In the genomic region with DNA sequence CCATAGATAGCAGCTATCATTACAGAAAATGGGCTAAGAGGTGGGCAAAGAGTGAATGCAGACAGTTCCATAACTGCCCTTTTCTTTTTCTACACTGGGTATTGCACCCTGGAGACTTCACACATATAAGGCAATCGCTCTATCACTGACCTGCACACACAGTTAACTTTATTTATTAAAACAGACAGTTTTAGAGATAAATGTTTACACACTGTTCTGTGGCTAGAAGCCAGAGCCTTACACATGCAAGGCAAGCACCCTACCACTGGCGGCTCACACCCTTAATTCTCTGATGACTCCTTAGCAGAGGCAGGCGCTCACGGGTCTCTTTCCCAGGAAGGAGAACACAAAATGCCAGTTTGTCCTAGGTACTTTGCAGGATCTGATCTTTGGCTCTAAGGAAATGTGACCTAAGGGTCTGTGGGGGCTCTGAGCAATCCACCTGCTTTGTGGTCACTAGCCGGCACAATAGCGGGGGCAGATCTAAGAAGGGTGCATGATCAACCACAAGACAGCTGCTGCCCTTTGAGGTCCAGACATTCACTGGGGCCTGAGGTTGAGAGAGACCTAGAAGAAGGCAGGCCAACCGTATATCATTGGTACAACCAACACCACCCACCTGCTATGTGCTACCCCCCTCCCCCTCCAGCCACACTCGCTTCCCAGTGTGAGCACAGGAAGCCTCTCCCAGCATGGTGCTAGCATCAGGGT, we compare ENCODE assay signal across 19 mouse cellular contexts. TPM values are rescaled to one million over a fixed set of nuclear protein-coding genes. Genes with fewer than 3 reads are reported as not detected.
DNase-seq lines count a peak whose midpoint lies in the region; ATAC-seq and TF ChIP-seq lines count a peak whose summit lies in the region.
"Had no signal": no experiment of that assay in that cellular context is flagged by ENCODE, and none has a peak within 500 bp of the region (broad histone marks: within the 10 kb centered on the region; RNA-seq: fewer than 3 reads in every experiment).

No protein-coding gene starts in this region.

- H3K4me3 ChIP-seq in hindbrain, embryonic 12.5 days, result no peak overlapping the region
- H3K4me3 ChIP-seq in hindbrain, embryonic 10.5 days, result no peak overlapping the region
- H3K4me3 ChIP-seq in MEL (ENCODE audit: control insufficient read depth in 1 of 2, insufficient read depth in 1 of 2, low read depth in 2 of 2, low read length in 2 of 2), result no peak overlapping the region
- no peak overlapping the region for H3K4me3 ChIP-seq in forebrain, embryonic 13.5 days
- no peak overlapping the region for H3K4me3 ChIP-seq in liver, postnatal 0 days (ENCODE audit: low read depth, low read length)
- no peak overlapping the region for H3K4me3 ChIP-seq in kidney, embryonic 15.5 days (replicated peaks)
- H3K4me3 ChIP-seq: erythroblast, embryonic 14.5 days had no signal

- H3K36me3 ChIP-seq in hindbrain, embryonic 12.5 days, result no peaks in the 10 kb centered on the region
- H3K36me3 ChIP-seq in hindbrain, embryonic 10.5 days, result 0 out of 2 replicates have a peak, but pooled peaks cover 7% of the 10 kb centered on the region
- H3K36me3 ChIP-seq in MEL (ENCODE audit: control insufficient read depth in 1 of 2, insufficient read depth in 2 of 2, low read length in 2 of 2), result no peaks in the 10 kb centered on the region
- peaks cover 12% of the 10 kb centered on the region for H3K36me3 ChIP-seq in forebrain, embryonic 13.5 days (ENCODE audit: poor library complexity, severe bottlenecking)
- peaks cover 6% of the 10 kb centered on the region for H3K36me3 ChIP-seq in liver, postnatal 0 days (replicated peaks; ENCODE audit: insufficient read depth, low read length)
- no peaks in the 10 kb centered on the region for H3K36me3 ChIP-seq in kidney, embryonic 15.5 days

- no peaks in the 10 kb centered on the region for H3K27me3 ChIP-seq in hindbrain, embryonic 12.5 days
- 0 out of 2 replicates have a peak, but pooled peaks cover 4% of the 10 kb centered on the region for H3K27me3 ChIP-seq in hindbrain, embryonic 10.5 days (ENCODE audit: insufficient read depth, poor library complexity, severe bottlenecking)
- no peaks in the 10 kb centered on the region for H3K27me3 ChIP-seq in MEL (ENCODE audit: control insufficient read depth in 1 of 2, insufficient read depth in 2 of 2, low read length in 2 of 2)
- H3K27me3 ChIP-seq in forebrain, embryonic 13.5 days, result no peaks in the 10 kb centered on the region
- no peaks in the 10 kb centered on the region for H3K27me3 ChIP-seq in liver, postnatal 0 days (ENCODE audit: insufficient read depth, low read length)
- H3K27me3 ChIP-seq in kidney, embryonic 15.5 days, result no peaks in the 10 kb centered on the region

- TF ChIP-seq RAD21 in MEL (IDR thresholded peaks at IDR 0.05; ENCODE audit: low read depth, low read length), result no peak

- 0 out of 2 replicates have a peak overlapping the region, but pooled peaks have one; percentile 31 for H3K27ac ChIP-seq in hindbrain, embryonic 12.5 days
- no peak overlapping the region for H3K27ac ChIP-seq in hindbrain, embryonic 10.5 days
- no peak overlapping the region for H3K27ac ChIP-seq in MEL (ENCODE audit: control insufficient read depth, low read depth, low read length)
- peak overlapping the region; percentile 96; the same call in 1 of the 2 replicates for H3K27ac ChIP-seq in forebrain, embryonic 13.5 days
- H3K27ac ChIP-seq in liver, postnatal 0 days (ENCODE audit: low read depth), result peak overlapping the region; percentile 35; the same call in 1 of the 2 replicates
- H3K27ac ChIP-seq in kidney, embryonic 15.5 days, result no peak overlapping the region

- ATAC-seq in hindbrain, embryonic 12.5 days (ENCODE audit: low FRiP score), result no peak
- ATAC-seq in forebrain, embryonic 13.5 days, result no peak
- peak; percentile 56 for ATAC-seq in liver, postnatal 0 days
- no peak for ATAC-seq in kidney, embryonic 15.5 days (replicated peaks; ENCODE audit: low FRiP score)

- H3K9ac ChIP-seq in hindbrain, embryonic 12.5 days, result no peak overlapping the region
- no peak overlapping the region for H3K9ac ChIP-seq in MEL (ENCODE audit: control insufficient read depth, low read depth, low read length, poor library complexity, severe bottlenecking)
- no peak overlapping the region for H3K9ac ChIP-seq in forebrain, embryonic 13.5 days
- no peak overlapping the region; the same call in 1 of the 2 replicates for H3K9ac ChIP-seq in liver, postnatal 0 days (replicated peaks)
- H3K9ac ChIP-seq in kidney, embryonic 15.5 days, result no peak overlapping the region
- H3K9ac ChIP-seq: lung, embryonic 14.5 days had no signal

- DNase-seq in hindbrain, embryonic 10.5 days (ENCODE audit: low spot score), result no peak
- peak; percentile 12 for DNase-seq in MEL (ENCODE audit: low read depth, low spot score)
- DNase-seq in liver, postnatal 0 days, result no peak
- DNase-seq in frontal cortex, postnatal 25 days (ENCODE audit: low spot score in 2 of 2), result no peak
- DNase-seq in cerebellum, adult 11 months, result no peak
- DNase-seq: cerebellum, adult 9-10 months; gastrocnemius, postnatal 10 days; heart, postnatal 10 days; kidney, adult 18-20 months; kidney, postnatal 25 days; layer of hippocampus, postnatal 36 days; left cerebral cortex, postnatal 4 days; lung, embryonic 14.5 days; thymus, adult 2 months had no signal

- H3K4me1 ChIP-seq in hindbrain, embryonic 12.5 days, result peaks cover 35% of the 10 kb centered on the region
- peaks cover 57% of the 10 kb centered on the region for H3K4me1 ChIP-seq in hindbrain, embryonic 10.5 days (replicated peaks)
- H3K4me1 ChIP-seq in MEL (ENCODE audit: control insufficient read depth in 1 of 2, insufficient read depth in 2 of 2, low read length in 2 of 2), result no peaks in the 10 kb centered on the region
- H3K4me1 ChIP-seq in forebrain, embryonic 13.5 days, result peaks cover 83% of the 10 kb centered on the region
- H3K4me1 ChIP-seq in liver, postnatal 0 days (ENCODE audit: insufficient read depth), result peaks cover 27% of the 10 kb centered on the region
- H3K4me1 ChIP-seq in kidney, embryonic 15.5 days, result peaks cover 9% of the 10 kb centered on the region

- TF ChIP-seq POLR2A in MEL (IDR thresholded peaks at IDR 0.05; ENCODE audit: control insufficient read depth in 1 of 2, insufficient read depth in 1 of 2, low read depth in 1 of 2, low read length in 2 of 2, poor library complexity in 1 of 2), result no peak

- H3K4me2 ChIP-seq in hindbrain, embryonic 12.5 days (replicated peaks), result no peak overlapping the region
- H3K4me2 ChIP-seq in forebrain, embryonic 13.5 days, result no peak overlapping the region
- H3K4me2 ChIP-seq in liver, postnatal 0 days (ENCODE audit: low read depth, low read length), result peak overlapping the region; percentile 9; the same call in 1 of the 2 replicates
- no peak overlapping the region for H3K4me2 ChIP-seq in kidney, embryonic 15.5 days
- H3K4me2 ChIP-seq: lung, embryonic 14.5 days had no signal

- no peak for TF ChIP-seq CTCF in MEL (IDR thresholded peaks at IDR 0.05 in 2 of 3, conservative IDR thresholded peaks at IDR 0.05 in 1 of 3; ENCODE audit: control insufficient read depth in 1 of 3, insufficient read depth in 1 of 3, low read depth in 2 of 3, low read length in 3 of 3, poor library complexity in 1 of 3, severe bottlenecking in 1 of 3)
- no peak for TF ChIP-seq CTCF in liver, postnatal 0 days (IDR thresholded peaks at IDR 0.05; ENCODE audit: low read depth)

- no peaks in the 10 kb centered on the region for H3K9me3 ChIP-seq in hindbrain, embryonic 12.5 days (replicated peaks)
- no peaks in the 10 kb centered on the region for H3K9me3 ChIP-seq in hindbrain, embryonic 10.5 days
- H3K9me3 ChIP-seq in MEL (replicated peaks; ENCODE audit: insufficient read depth, low read length), result no peaks in the 10 kb centered on the region
- H3K9me3 ChIP-seq in forebrain, embryonic 13.5 days (replicated peaks), result no peaks in the 10 kb centered on the region
- H3K9me3 ChIP-seq in liver, postnatal 0 days (ENCODE audit: low read length), result no peaks in the 10 kb centered on the region
- H3K9me3 ChIP-seq in kidney, embryonic 15.5 days (replicated peaks), result no peaks in the 10 kb centered on the region

- TF ChIP-seq EP300 in MEL (IDR thresholded peaks at IDR 0.05; ENCODE audit: low read depth in 1 of 2, low read length in 2 of 2), result no peak
- peak; percentile 79 for TF ChIP-seq EP300 in liver, postnatal 0 days (IDR thresholded peaks at IDR 0.05; ENCODE audit: low read depth)

- WGBS in hindbrain, embryonic 12.5 days, result 88% methylated on average over 8 of the region's 8 CpGs
- 88% methylated on average over 8 of the region's 8 CpGs for WGBS in hindbrain, embryonic 10.5 days
- WGBS in forebrain, embryonic 13.5 days, result 91% methylated on average over 8 of the region's 8 CpGs
- 52% methylated on average over 8 of the region's 8 CpGs for WGBS in liver, postnatal 0 days (ENCODE audit: insufficient replicate concordance)
- 82% methylated on average over 8 of the region's 8 CpGs for WGBS in kidney, embryonic 15.5 days

- H3K79me2 ChIP-seq in MEL (ENCODE audit: control insufficient read depth, insufficient read depth, low read length, poor library complexity), result no peaks in the 10 kb centered on the region

RNA-seq across cellular contexts. Expression of gene Acss1, which starts 21.7 kb away (rescaled TPM):
- polyA plus RNA-seq in hindbrain, embryonic 12.5 days (2016; fragmentation: Nextera tagmentation; extraction: Ambion mirVana), result 28.4 and 32.6 TPM in 2 replicates
- polyA plus RNA-seq in hindbrain, embryonic 10.5 days (2016; fragmentation: Nextera tagmentation; extraction: Ambion mirVana), result 16.2 and 34.1 TPM in 2 replicates
- total RNA-seq in MEL (2012; rRNA removed), result 10.2 and 12.5 TPM in 2 replicates
- 10 to 100 TPM in 1 of 2 experiments, not detected in 1; 22.6 TPM for polyA plus RNA-seq in MEL (2012; ENCODE audit: insufficient read depth in 1 of 2, insufficient read length in 2 of 2, low read depth in 1 of 2, low replicate concordance in 2 of 2, missing spikeins in 1 of 2)
- polyA plus RNA-seq in forebrain, embryonic 13.5 days (2015; fragmentation: Nextera tagmentation; extraction: Ambion mirVana), result 32.9 and 34.1 TPM in 2 replicates
- polyA plus RNA-seq in liver, postnatal 0 days (2015; fragmentation: Nextera tagmentation; extraction: Ambion mirVana), result 15.7 and 16.7 TPM in 2 replicates
- 9.5 and 9.9 TPM in 2 replicates for polyA plus RNA-seq in kidney, embryonic 15.5 days (2015; fragmentation: Nextera tagmentation; extraction: Ambion mirVana)

RNA-seq across cellular contexts. Expression of gene Apmap, which starts 38.2 kb away (rescaled TPM):
- polyA plus RNA-seq in hindbrain, embryonic 12.5 days (2016; fragmentation: Nextera tagmentation; extraction: Ambion mirVana), result 36.1 and 38.1 TPM in 2 replicates
- 32.2 and 39.1 TPM in 2 replicates for polyA plus RNA-seq in hindbrain, embryonic 10.5 days (2016; fragmentation: Nextera tagmentation; extraction: Ambion mirVana)
- total RNA-seq in MEL (2012; rRNA removed), result 21.3 and 26.4 TPM in 2 replicates
- 10 to 100 TPM in 1 of 2 experiments, not detected in 1; 29.4 TPM for polyA plus RNA-seq in MEL (2012; ENCODE audit: insufficient read depth in 1 of 2, insufficient read length in 2 of 2, low read depth in 1 of 2, low replicate concordance in 2 of 2, missing spikeins in 1 of 2)
- 37.1 and 40.2 TPM in 2 replicates for polyA plus RNA-seq in forebrain, embryonic 13.5 days (2015; fragmentation: Nextera tagmentation; extraction: Ambion mirVana)
- polyA plus RNA-seq in liver, postnatal 0 days (2015; fragmentation: Nextera tagmentation; extraction: Ambion mirVana), result 38.4 and 46.0 TPM in 2 replicates
- polyA plus RNA-seq in kidney, embryonic 15.5 days (2015; fragmentation: Nextera tagmentation; extraction: Ambion mirVana), result 46.0 and 47.6 TPM in 2 replicates

RNA-seq across cellular contexts. Expression of gene Vsx1, which starts 42.6 kb away (rescaled TPM):
- polyA plus RNA-seq in hindbrain, embryonic 12.5 days (2016; fragmentation: Nextera tagmentation; extraction: Ambion mirVana), result 1.0 and 1.3 TPM in 2 replicates
- 1.0 TPM in 2 replicates for polyA plus RNA-seq in hindbrain, embryonic 10.5 days (2016; fragmentation: Nextera tagmentation; extraction: Ambion mirVana)
- not detected in 2 replicates for total RNA-seq in MEL (2012; rRNA removed)
- polyA plus RNA-seq in MEL (2012; ENCODE audit: insufficient read depth in 1 of 2, insufficient read length in 2 of 2, low read depth in 1 of 2, low replicate concordance in 2 of 2, missing spikeins in 1 of 2), result not detected
- polyA plus RNA-seq in forebrain, embryonic 13.5 days (2015; fragmentation: Nextera tagmentation; extraction: Ambion mirVana), result 0.10 and 0.12 TPM in 2 replicates
- polyA plus RNA-seq in liver, postnatal 0 days (2015; fragmentation: Nextera tagmentation; extraction: Ambion mirVana), result not detected in 2 replicates
- not detected in 2 replicates for polyA plus RNA-seq in kidney, embryonic 15.5 days (2015; fragmentation: Nextera tagmentation; extraction: Ambion mirVana)
- total RNA-seq: gastrocnemius, postnatal 10 days; heart, postnatal 10 days had no signal
- polyA plus RNA-seq: erythroblast, embryonic 14.5 days; lung, embryonic 14.5 days; stomach, embryonic 14.5 days; thymus, adult 2 months had no signal

Comparison
In these comparisons a context has a peak if more than half of its experiments do, and no peak if none do; other contexts are left out.
1. H3K27ac ChIP-seq: peak in hindbrain, embryonic 12.5 days (single experiment), forebrain, embryonic 13.5 days (single experiment) and liver, postnatal 0 days (single experiment); none in hindbrain, embryonic 10.5 days (single experiment), MEL (single experiment) and kidney, embryonic 15.5 days (single experiment).